Mouse (Mus musculus): ENCODE data around the gene Vrk3.

DNA sequence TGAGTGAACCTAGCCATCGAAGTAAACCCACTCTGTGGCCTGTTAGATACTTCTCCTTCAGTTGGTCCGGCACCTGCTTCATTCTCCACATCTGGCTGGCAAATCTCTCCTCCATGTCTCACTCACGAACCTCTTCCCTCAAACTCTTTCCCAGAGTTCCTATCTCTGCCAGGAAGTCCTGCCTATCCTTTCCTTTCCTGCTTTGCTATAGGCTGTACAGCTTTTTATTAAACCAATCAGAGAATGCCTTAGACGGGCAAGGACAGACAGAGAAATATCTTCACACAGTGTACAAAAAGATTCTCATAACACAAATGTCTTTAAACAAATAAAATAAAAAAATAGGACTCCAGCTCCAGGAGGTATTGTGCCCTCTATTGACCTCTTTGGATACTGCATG lies 43.1 kb upstream of the Vrk3 start:
- no peak for TF ChIP-seq CTCF (IDR thresholded peaks at IDR 0.05; ENCODE audit: low read depth, low read length)
- TF ChIP-seq POLR2A (IDR thresholded peaks at IDR 0.05; ENCODE audit: extremely low read depth, insufficient read depth, low read length) = no peak

All from liver, adult 2 months (tissue).